In genomic region chr17:35859371-35859770, GRCm38 (mm10) we compare ENCODE assay signal across 19 mouse cellular contexts. TPM values are rescaled to one million over a fixed set of nuclear protein-coding genes. Genes with fewer than 3 reads are reported as not detected.
DNase-seq lines count a peak whose midpoint lies in the region; ATAC-seq and TF ChIP-seq lines count a peak whose summit lies in the region.
"Had no signal": no experiment of that assay in that cellular context is flagged by ENCODE, and none has a peak within 500 bp of the region (broad histone marks: within the 10 kb centered on the region; RNA-seq: fewer than 3 reads in every experiment).

No protein-coding gene starts in this region.

- TF ChIP-seq CTCF in midbrain, postnatal 0 days (IDR thresholded peaks at IDR 0.05): no peak
- no peak for TF ChIP-seq CTCF in bone marrow macrophage, adult 2 months (IDR thresholded peaks at IDR 0.05; ENCODE audit: low read depth, low read length)

- no peak for ATAC-seq in midbrain, embryonic 11.5 days (ENCODE audit: low FRiP score)
- ATAC-seq in midbrain, postnatal 0 days (ENCODE audit: low FRiP score): no peak
- ATAC-seq in megakaryocyte-erythroid progenitor cell, adult 5-6 weeks (replicated peaks; ENCODE audit: low FRiP score, low TSS enrichment, poor library complexity, severe bottlenecking): no peak
- ATAC-seq: activated CD4-positive, CD25-positive, alpha-beta regulatory T cell, adult 4 months; forebrain, embryonic 13.5 days; forebrain, embryonic 15.5 days; forebrain, postnatal 0 days; Patski had no signal

- H3K4me2 ChIP-seq in midbrain, embryonic 11.5 days: no peak overlapping the region
- no peak overlapping the region for H3K4me2 ChIP-seq in midbrain, postnatal 0 days (ENCODE audit: low read depth, low read length, poor library complexity, severe bottlenecking)
- H3K4me2 ChIP-seq: embryonic facial prominence, embryonic 12.5 days; forebrain, embryonic 13.5 days; forebrain, embryonic 15.5 days had no signal

- H3K9ac ChIP-seq in midbrain, embryonic 11.5 days (ENCODE audit: low read length): no peak overlapping the region
- no peak overlapping the region for H3K9ac ChIP-seq in midbrain, postnatal 0 days (replicated peaks; ENCODE audit: low read length, poor library complexity, severe bottlenecking)
- H3K9ac ChIP-seq: embryonic facial prominence, embryonic 12.5 days; forebrain, embryonic 13.5 days; forebrain, embryonic 15.5 days; forebrain, postnatal 0 days had no signal

- H3K9me3 ChIP-seq in midbrain, embryonic 11.5 days (ENCODE audit: control insufficient read depth, low read length): no peaks in the 10 kb centered on the region
- H3K9me3 ChIP-seq in midbrain, postnatal 0 days (ENCODE audit: low read length): no peaks in the 10 kb centered on the region
- H3K9me3 ChIP-seq: embryonic facial prominence, embryonic 10.5 days; embryonic facial prominence, embryonic 12.5 days; forebrain, embryonic 13.5 days; forebrain, embryonic 15.5 days had no signal

- WGBS in midbrain, embryonic 11.5 days: 85% methylated on average over 1 of the region's 1 CpGs
- 96% methylated on average over 1 of the region's 1 CpGs for WGBS in midbrain, postnatal 0 days

- DNase-seq in midbrain, embryonic 11.5 days (ENCODE audit: low spot score, missing footprints): peak; percentile 74
- no peak for DNase-seq in midbrain, postnatal 0 days (ENCODE audit: low spot score)
- DNase-seq in adrenal gland, adult 18-20 months (ENCODE audit: low spot score in 2 of 2): no peak
- DNase-seq: adrenal gland, adult 2 months; adrenal gland, postnatal 10 days; adrenal gland, postnatal 25 days; cerebellum, adult 11-12 months; cerebellum, adult 2 months; cerebellum, adult 9-11 months; cerebellum, postnatal 25 days; forebrain, postnatal 0 days had no signal

- peaks cover 9% of the 10 kb centered on the region for H3K4me1 ChIP-seq in midbrain, embryonic 11.5 days (ENCODE audit: control insufficient read depth, insufficient read depth, low read length)
- no peaks in the 10 kb centered on the region for H3K4me1 ChIP-seq in midbrain, postnatal 0 days (ENCODE audit: insufficient read depth, low read length)
- H3K4me1 ChIP-seq in bone marrow macrophage, adult 2 months (ENCODE audit: control insufficient read depth, insufficient read depth, low read length): peaks cover 26% of the 10 kb centered on the region

- H3K36me3 ChIP-seq in midbrain, embryonic 11.5 days (ENCODE audit: control insufficient read depth, insufficient read depth, low read length): peaks cover 10% of the 10 kb centered on the region
- H3K36me3 ChIP-seq in midbrain, postnatal 0 days (ENCODE audit: insufficient read depth, low read length): peaks cover 11% of the 10 kb centered on the region; the same call in 1 of the 2 replicates

- no peak overlapping the region for H3K4me3 ChIP-seq in midbrain, embryonic 11.5 days (ENCODE audit: low read depth, low read length)
- H3K4me3 ChIP-seq in midbrain, postnatal 0 days (ENCODE audit: low read depth, low read length): no peak overlapping the region
- H3K4me3 ChIP-seq in bone marrow macrophage, adult 2 months (ENCODE audit: insufficient read depth, low read length): no peak overlapping the region
- H3K4me3 ChIP-seq: embryonic facial prominence, embryonic 10.5 days; embryonic facial prominence, embryonic 12.5 days; forebrain, embryonic 13.5 days; forebrain, embryonic 15.5 days had no signal

- no peaks in the 10 kb centered on the region for H3K27me3 ChIP-seq in midbrain, embryonic 11.5 days (ENCODE audit: control insufficient read depth, insufficient read depth, low read length)
- no peaks in the 10 kb centered on the region for H3K27me3 ChIP-seq in midbrain, postnatal 0 days (ENCODE audit: insufficient read depth, low read length)
- H3K27me3 ChIP-seq: embryonic facial prominence, embryonic 12.5 days; forebrain, embryonic 13.5 days; forebrain, embryonic 15.5 days; Patski had no signal

- no peak for TF ChIP-seq POLR2A in bone marrow macrophage, adult 2 months (IDR thresholded peaks at IDR 0.05; ENCODE audit: borderline replicate concordance, low read depth, low read length)

- no peak overlapping the region for H3K27ac ChIP-seq in midbrain, embryonic 11.5 days (ENCODE audit: low read depth, low read length)
- no peak overlapping the region for H3K27ac ChIP-seq in midbrain, postnatal 0 days (ENCODE audit: low read depth, low read length)
- H3K27ac ChIP-seq in bone marrow macrophage, adult 2 months (ENCODE audit: insufficient read depth, low read depth, low read length): peak overlapping the region; percentile 46
- H3K27ac ChIP-seq: embryonic facial prominence, embryonic 10.5 days; embryonic facial prominence, embryonic 12.5 days; forebrain, embryonic 13.5 days; forebrain, embryonic 15.5 days had no signal

RNA-seq across cellular contexts. Expression of gene Nrm, which starts 1.7 kb away (rescaled TPM):
- 59.8 and 61.0 TPM in 2 replicates for polyA plus RNA-seq in midbrain, embryonic 11.5 days (2014; fragmentation: Nextera tagmentation; extraction: Ambion mirVana)
- 7.6 and 12.1 TPM in 2 replicates for total RNA-seq in midbrain, postnatal 0 days (2014; rRNA removed)
- polyA plus RNA-seq in midbrain, postnatal 0 days (2015; fragmentation: Nextera tagmentation; extraction: Ambion mirVana): 11.0 and 11.8 TPM in 2 replicates
- 31.7 and 33.1 TPM in 2 replicates for polyA plus RNA-seq in bone marrow macrophage, adult 2 months (2012; ENCODE audit: insufficient read depth, insufficient read length, missing spikeins)
- total RNA-seq in adrenal gland, adult 18-20 months (2021): 1 to 10 TPM; 2.3 TPM
- 27.0 and 32.4 TPM in 2 replicates for total RNA-seq in megakaryocyte-erythroid progenitor cell, adult 5-6 weeks (2014; fragmentation: Nextera tagmentation)
- 15.0 and 26.4 TPM in 2 replicates for total RNA-seq in megakaryocyte-erythroid progenitor cell, adult 5-6 weeks (2017)

RNA-seq across cellular contexts. Expression of gene Ppp1r18, which starts 6.0 kb away (rescaled TPM):
- 24.1 and 25.2 TPM in 2 replicates for polyA plus RNA-seq in midbrain, embryonic 11.5 days (2014; fragmentation: Nextera tagmentation; extraction: Ambion mirVana)
- total RNA-seq in midbrain, postnatal 0 days (2014; rRNA removed): 16.2 and 33.0 TPM in 2 replicates
- 14.1 and 14.4 TPM in 2 replicates for polyA plus RNA-seq in midbrain, postnatal 0 days (2015; fragmentation: Nextera tagmentation; extraction: Ambion mirVana)
- polyA plus RNA-seq in bone marrow macrophage, adult 2 months (2012; ENCODE audit: insufficient read depth, insufficient read length, missing spikeins): 202 and 205 TPM in 2 replicates
- 10 to 100 TPM; 35.3 to 41.0 TPM for total RNA-seq in adrenal gland, adult 18-20 months (2021)
- 11.9 and 13.3 TPM in 2 replicates for total RNA-seq in megakaryocyte-erythroid progenitor cell, adult 5-6 weeks (2014; fragmentation: Nextera tagmentation)
- 1.0 and 2.3 TPM in 2 replicates for total RNA-seq in megakaryocyte-erythroid progenitor cell, adult 5-6 weeks (2017)

RNA-seq across cellular contexts. Expression of gene Mdc1, which starts 18.1 kb away (rescaled TPM):
- 19.4 and 21.5 TPM in 2 replicates for polyA plus RNA-seq in midbrain, embryonic 11.5 days (2014; fragmentation: Nextera tagmentation; extraction: Ambion mirVana)
- 22.4 and 22.6 TPM in 2 replicates for total RNA-seq in midbrain, postnatal 0 days (2014; rRNA removed)
- 3.7 and 4.7 TPM in 2 replicates for polyA plus RNA-seq in midbrain, postnatal 0 days (2015; fragmentation: Nextera tagmentation; extraction: Ambion mirVana)
- polyA plus RNA-seq in bone marrow macrophage, adult 2 months (2012; ENCODE audit: insufficient read depth, insufficient read length, missing spikeins): 16.1 and 17.7 TPM in 2 replicates
- 10 to 100 TPM; 11.5 to 16.7 TPM for total RNA-seq in adrenal gland, adult 18-20 months (2021)
- total RNA-seq in megakaryocyte-erythroid progenitor cell, adult 5-6 weeks (2014; fragmentation: Nextera tagmentation): 71.8 and 74.8 TPM in 2 replicates
- total RNA-seq in megakaryocyte-erythroid progenitor cell, adult 5-6 weeks (2017): 18.4 and 19.8 TPM in 2 replicates

RNA-seq across cellular contexts. Expression of gene Dhx16, which starts 20.2 kb away (rescaled TPM):
- polyA plus RNA-seq in midbrain, embryonic 11.5 days (2014; fragmentation: Nextera tagmentation; extraction: Ambion mirVana): 39.0 and 43.6 TPM in 2 replicates
- 26.7 and 27.7 TPM in 2 replicates for total RNA-seq in midbrain, postnatal 0 days (2014; rRNA removed)
- polyA plus RNA-seq in midbrain, postnatal 0 days (2015; fragmentation: Nextera tagmentation; extraction: Ambion mirVana): 23.6 and 25.1 TPM in 2 replicates
- 57.5 and 77.6 TPM in 2 replicates for polyA plus RNA-seq in bone marrow macrophage, adult 2 months (2012; ENCODE audit: insufficient read depth, insufficient read length, missing spikeins)
- total RNA-seq in adrenal gland, adult 18-20 months (2021): 10 to 100 TPM; 43.3 to 48.3 TPM
- total RNA-seq in megakaryocyte-erythroid progenitor cell, adult 5-6 weeks (2014; fragmentation: Nextera tagmentation): 132 and 133 TPM in 2 replicates
- 51.3 and 68.8 TPM in 2 replicates for total RNA-seq in megakaryocyte-erythroid progenitor cell, adult 5-6 weeks (2017)

RNA-seq across cellular contexts. Expression of gene Tubb5, which starts 21.3 kb away (rescaled TPM):
- 1,522 and 1,543 TPM in 2 replicates for polyA plus RNA-seq in midbrain, embryonic 11.5 days (2014; fragmentation: Nextera tagmentation; extraction: Ambion mirVana)
- total RNA-seq in midbrain, postnatal 0 days (2014; rRNA removed): 3,416 and 3,526 TPM in 2 replicates
- 1,872 and 1,886 TPM in 2 replicates for polyA plus RNA-seq in midbrain, postnatal 0 days (2015; fragmentation: Nextera tagmentation; extraction: Ambion mirVana)
- polyA plus RNA-seq in bone marrow macrophage, adult 2 months (2012; ENCODE audit: insufficient read depth, insufficient read length, missing spikeins): 481 and 519 TPM in 2 replicates
- 100 to 1,000 TPM; 134 to 185 TPM for total RNA-seq in adrenal gland, adult 18-20 months (2021)
- total RNA-seq in megakaryocyte-erythroid progenitor cell, adult 5-6 weeks (2014; fragmentation: Nextera tagmentation): 823 and 947 TPM in 2 replicates
- 678 and 844 TPM in 2 replicates for total RNA-seq in megakaryocyte-erythroid progenitor cell, adult 5-6 weeks (2017)
